In genomic region chr12:73413439-73414196, GRCm38 (mm10) we compare ENCODE assay signal across 17 mouse cellular contexts.
A peak's percentile ranks its signal among the peaks of the same experiment; 100 is the strongest.
DNase-seq lines count a peak whose midpoint lies in the region; ATAC-seq and TF ChIP-seq lines count a peak whose summit lies in the region.
"Had no signal": no experiment of that assay in that cellular context is flagged by ENCODE, and none has a peak within 500 bp of the region (broad histone marks: within the 10 kb centered on the region; RNA-seq: fewer than 3 reads in every experiment).

No protein-coding gene starts in this region.

- 41% methylated on average over 15 of the region's 15 CpGs for WGBS in hindbrain, embryonic 13.5 days
- 58% methylated on average over 15 of the region's 15 CpGs for WGBS in hindbrain, embryonic 11.5 days
- 24% methylated on average over 15 of the region's 15 CpGs for WGBS in embryonic facial prominence, embryonic 11.5 days
- WGBS in limb, embryonic 14.5 days = 19% methylated on average over 15 of the region's 15 CpGs

- H3K9ac ChIP-seq in hindbrain, embryonic 13.5 days = peak overlapping the region; percentile 35; the same call in 1 of the 2 replicates
- H3K9ac ChIP-seq in hindbrain, embryonic 11.5 days (ENCODE audit: low read depth, low read length) = no peak overlapping the region
- H3K9ac ChIP-seq in embryonic facial prominence, embryonic 11.5 days (replicated peaks; ENCODE audit: low read length) = no peak overlapping the region
- no peak overlapping the region for H3K9ac ChIP-seq in limb, embryonic 14.5 days (ENCODE audit: low read depth, low read length, severe bottlenecking)
- H3K9ac ChIP-seq: liver, embryonic 13.5 days had no signal

- peak overlapping the region; percentile 68 for H3K27ac ChIP-seq in hindbrain, embryonic 13.5 days
- H3K27ac ChIP-seq in hindbrain, embryonic 11.5 days (ENCODE audit: low read depth, low read length) = no peak overlapping the region
- H3K27ac ChIP-seq in embryonic facial prominence, embryonic 11.5 days (replicated peaks; ENCODE audit: low read depth, low read length) = no peak overlapping the region
- no peak overlapping the region; the same call in 1 of the 2 replicates for H3K27ac ChIP-seq in limb, embryonic 14.5 days (replicated peaks; ENCODE audit: low read depth, low read length)
- H3K27ac ChIP-seq: liver, embryonic 13.5 days; macrophage had no signal

- H3K4me3 ChIP-seq in hindbrain, embryonic 13.5 days = no peak overlapping the region
- no peak overlapping the region for H3K4me3 ChIP-seq in hindbrain, embryonic 11.5 days (ENCODE audit: low read depth, low read length)
- H3K4me3 ChIP-seq in embryonic facial prominence, embryonic 11.5 days (ENCODE audit: low read depth, low read length) = no peak overlapping the region
- no peak overlapping the region for H3K4me3 ChIP-seq in limb, embryonic 14.5 days (replicated peaks; ENCODE audit: low read length)
- H3K4me3 ChIP-seq: liver, embryonic 13.5 days had no signal

- no peaks in the 10 kb centered on the region for H3K36me3 ChIP-seq in hindbrain, embryonic 13.5 days
- no peaks in the 10 kb centered on the region for H3K36me3 ChIP-seq in hindbrain, embryonic 11.5 days (ENCODE audit: control insufficient read depth, insufficient read depth, low read length)
- no peaks in the 10 kb centered on the region for H3K36me3 ChIP-seq in embryonic facial prominence, embryonic 11.5 days (replicated peaks; ENCODE audit: control insufficient read depth, insufficient read depth, low read depth, low read length)
- no peaks in the 10 kb centered on the region for H3K36me3 ChIP-seq in limb, embryonic 14.5 days (ENCODE audit: control insufficient read depth, insufficient read depth, low read length)
- H3K36me3 ChIP-seq: liver, embryonic 13.5 days had no signal

- H3K27me3 ChIP-seq in hindbrain, embryonic 13.5 days = no peaks in the 10 kb centered on the region
- H3K27me3 ChIP-seq in hindbrain, embryonic 11.5 days (ENCODE audit: control insufficient read depth, insufficient read depth, low read length) = no peaks in the 10 kb centered on the region
- H3K27me3 ChIP-seq in embryonic facial prominence, embryonic 11.5 days (ENCODE audit: control insufficient read depth, insufficient read depth, low read length) = no peaks in the 10 kb centered on the region
- H3K27me3 ChIP-seq in limb, embryonic 14.5 days (ENCODE audit: control insufficient read depth, insufficient read depth, low read length) = no peaks in the 10 kb centered on the region
- H3K27me3 ChIP-seq: CH12.LX; liver, embryonic 13.5 days had no signal

- H3K9me3 ChIP-seq in hindbrain, embryonic 13.5 days = no peaks in the 10 kb centered on the region
- H3K9me3 ChIP-seq in hindbrain, embryonic 11.5 days (ENCODE audit: control insufficient read depth, low read length) = no peaks in the 10 kb centered on the region
- H3K9me3 ChIP-seq in embryonic facial prominence, embryonic 11.5 days (replicated peaks; ENCODE audit: control insufficient read depth, low read length) = no peaks in the 10 kb centered on the region
- no peaks in the 10 kb centered on the region for H3K9me3 ChIP-seq in limb, embryonic 14.5 days (ENCODE audit: control insufficient read depth, low read length)
- H3K9me3 ChIP-seq: liver, embryonic 13.5 days had no signal

- H3K4me2 ChIP-seq in hindbrain, embryonic 13.5 days = peak overlapping the region; percentile 21; the same call in 1 of the 2 replicates
- no peak overlapping the region for H3K4me2 ChIP-seq in hindbrain, embryonic 11.5 days (replicated peaks; ENCODE audit: low read depth, low read length)
- no peak overlapping the region for H3K4me2 ChIP-seq in embryonic facial prominence, embryonic 11.5 days (ENCODE audit: low read depth, low read length)
- H3K4me2 ChIP-seq in limb, embryonic 14.5 days (replicated peaks; ENCODE audit: low read depth, low read length, severe bottlenecking) = peak overlapping the region; percentile 6; the same call in 1 of the 2 replicates
- H3K4me2 ChIP-seq: liver, embryonic 13.5 days had no signal

- no peak for DNase-seq in hindbrain, embryonic 11.5 days (ENCODE audit: low spot score)
- DNase-seq in 3T3-L1 (ENCODE audit: low read depth, low spot score) = peak; percentile 49
- peak; percentile 72 for DNase-seq in embryonic facial prominence, embryonic 11.5 days (ENCODE audit: low spot score)
- DNase-seq in limb, embryonic 14.5 days (ENCODE audit: low spot score) = peak; percentile 37
- DNase-seq in spleen, adult 12 weeks (ENCODE audit: low spot score) = no peak
- DNase-seq in heart, postnatal 4 days = no peak
- DNase-seq: adrenal gland, adult 8-10 months; heart, adult 11 months; heart, postnatal 10 days; kidney, postnatal 25 days; layer of hippocampus, postnatal 36 days; liver, embryonic 13.5 days; right cerebral cortex, adult 18-20 months; thymus, postnatal 25 days had no signal

- peak; percentile 63 for ATAC-seq in hindbrain, embryonic 13.5 days (ENCODE audit: low FRiP score)
- no peak for ATAC-seq in hindbrain, embryonic 11.5 days (ENCODE audit: low FRiP score)
- ATAC-seq in embryonic facial prominence, embryonic 11.5 days (replicated peaks; ENCODE audit: insufficient number of reproducible peaks, low FRiP score, low TSS enrichment, low read depth) = no peak; the same call in 1 of the 2 replicates
- no peak for ATAC-seq in limb, embryonic 14.5 days (ENCODE audit: low FRiP score, low read depth)

- TF ChIP-seq POLR2A in limb, embryonic 14.5 days (IDR thresholded peaks at IDR 0.05; ENCODE audit: borderline replicate concordance, extremely low read depth, insufficient read depth, insufficient read length) = no peak

- peaks cover 32% of the 10 kb centered on the region for H3K4me1 ChIP-seq in hindbrain, embryonic 13.5 days (replicated peaks)
- no peaks in the 10 kb centered on the region for H3K4me1 ChIP-seq in hindbrain, embryonic 11.5 days (replicated peaks; ENCODE audit: control insufficient read depth, insufficient read depth, low read length)
- H3K4me1 ChIP-seq in embryonic facial prominence, embryonic 11.5 days (ENCODE audit: control insufficient read depth, insufficient read depth, low read length) = peaks cover 7% of the 10 kb centered on the region
- peaks cover 24% of the 10 kb centered on the region for H3K4me1 ChIP-seq in limb, embryonic 14.5 days (ENCODE audit: control insufficient read depth, insufficient read depth, low read length)
- H3K4me1 ChIP-seq: liver, embryonic 13.5 days had no signal

Comparison
In these comparisons a context has a peak if more than half of its experiments do, and no peak if none do; other contexts are left out.
1. H3K4me2 ChIP-seq: peak in hindbrain, embryonic 13.5 days (single experiment) and limb, embryonic 14.5 days (single experiment); none in hindbrain, embryonic 11.5 days (single experiment) and embryonic facial prominence, embryonic 11.5 days (single experiment).
2. DNase-seq: peak in 3T3-L1 (single experiment), embryonic facial prominence, embryonic 11.5 days (single experiment) and limb, embryonic 14.5 days (single experiment); none in hindbrain, embryonic 11.5 days (single experiment), spleen, adult 12 weeks (single experiment) and heart, postnatal 4 days (single experiment).